Mouse (Mus musculus): ENCODE results near the gene Frmd4b.

DNA sequence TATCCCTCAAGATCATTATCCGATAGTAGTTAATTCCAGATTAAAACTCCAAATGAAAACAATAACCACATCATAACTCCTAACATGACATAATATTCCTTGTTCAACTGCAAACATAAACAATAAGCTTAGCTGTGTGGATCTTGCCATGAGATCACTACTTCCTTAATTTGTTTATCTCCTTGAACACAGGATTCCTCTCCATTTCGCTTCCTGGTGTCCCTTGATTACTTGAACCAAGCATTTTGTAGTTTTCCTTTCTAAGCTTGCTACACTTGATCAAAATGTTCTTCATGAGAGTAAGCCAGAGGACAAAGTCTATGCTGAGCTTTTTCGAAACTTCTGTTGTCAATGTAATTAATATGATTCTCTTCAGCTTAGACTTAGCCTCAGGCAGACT is 209.4 kb downstream of the Frmd4b start:
- TF ChIP-seq POLR2AphosphoS2 (IDR thresholded peaks at IDR 0.05; ENCODE audit: insufficient read length, low read depth) = no peak
- TF ChIP-seq E2F4 (IDR thresholded peaks at IDR 0.05; ENCODE audit: insufficient read depth) = no peak
- TF ChIP-seq POLR2A (IDR thresholded peaks at IDR 0.05; ENCODE audit: insufficient read length, low read depth) = no peak
- no peak for TF ChIP-seq MYOG (IDR thresholded peaks at IDR 0.05; ENCODE audit: control insufficient read depth in 1 of 3, insufficient read depth in 1 of 3, insufficient read length in 2 of 3, low read depth in 2 of 3)
- TF ChIP-seq TCF3 (IDR thresholded peaks at IDR 0.05; ENCODE audit: insufficient read length, low read depth) = no peak
- no peak for TF ChIP-seq USF1 (IDR thresholded peaks at IDR 0.05; ENCODE audit: low read depth)
- no peak for TF ChIP-seq MAX (IDR thresholded peaks at IDR 0.05; ENCODE audit: low read depth)
- no peak for TF ChIP-seq SRF (IDR thresholded peaks at IDR 0.05; ENCODE audit: control insufficient read depth, insufficient read length, low read depth)
- TF ChIP-seq MYOD1 (IDR thresholded peaks at IDR 0.05; ENCODE audit: control insufficient read depth in 1 of 3, insufficient read length in 2 of 3, low read depth in 2 of 3) = no peak
- no peak for TF ChIP-seq TCF12 (IDR thresholded peaks at IDR 0.05; ENCODE audit: insufficient read depth, poor library complexity, severe bottlenecking)
